Mouse (Mus musculus) heart, postnatal 0 days (tissue): Measurements from ENCODE around the gene Sfmbt1. TPM values are rescaled to one million over a fixed set of nuclear protein-coding genes. Genes with fewer than 3 reads are reported as not detected.

Experiments
- ATAC-seq: fragments of 200-750 bp; cut with Nextera tagmentation; 2 replicates; pipeline ENCODE4 v1.8.0; 2017; ENCODE audit warnings: low read depth, moderate number of reproducible peaks, moderate library complexity; ENCODE audit not compliant: insufficient read depth
- DNase-seq: peaks from one replicate; pipeline ENCODE4 v3.0.0-alpha.2; 2016; ENCODE audit warnings: low spot score
- H3K27ac ChIP-seq: fragments of 300-500 bp; sonication (generic); 2 replicates; pipeline ENCODE4 v1.5.1; 2014; ENCODE audit warnings: low read depth, mild to moderate bottlenecking
- H3K27me3 ChIP-seq: fragments of 300-500 bp; sonication (generic); 2 replicates; pipeline ENCODE4 v1.6.1; 2014; ENCODE audit warnings: low read length, mixed read lengths; ENCODE audit not compliant: control insufficient read depth, insufficient read depth
- H3K36me3 ChIP-seq: fragments of 300-500 bp; sonication (generic); replicated peaks from 2 replicates; pipeline ENCODE4 v1.6.1; 2014; ENCODE audit warnings: low read length, mixed read lengths; ENCODE audit not compliant: control insufficient read depth, insufficient read depth
- H3K4me1 ChIP-seq: fragments of 300-500 bp; sonication (generic); 2 replicates; pipeline ENCODE4 v1.6.1; 2014; ENCODE audit warnings: antibody characterized with exemption; ENCODE audit not compliant: control insufficient read depth, insufficient read depth
- H3K4me2 ChIP-seq: fragments of 300-500 bp; sonication (generic); 2 replicates; pipeline ENCODE4 v1.6.1; 2014; ENCODE audit warnings: low read depth, mild to moderate bottlenecking, low read length, moderate library complexity
- H3K4me3 ChIP-seq: fragments of 300-500 bp; sonication (generic); 2 replicates; pipeline ENCODE4 v1.5.1; 2014; ENCODE audit warnings: low read depth, low read length
- H3K9ac ChIP-seq: fragments of 300-500 bp; sonication (generic); replicated peaks from 2 replicates; pipeline ENCODE4 v1.6.1; 2014; ENCODE audit warnings: low read depth, low read length, mixed read lengths
- H3K9me3 ChIP-seq: fragments of 300-500 bp; sonication (generic); replicated peaks from 2 replicates; pipeline ENCODE4 v1.6.1; 2016; ENCODE audit warnings: low read length; ENCODE audit not compliant: control insufficient read depth
- CTCF ChIP-seq: IDR thresholded peaks from 2 replicates; pipeline ENCODE4 v1.5.1; 2016; ENCODE audit warnings: antibody characterized with exemption, control low read depth, low read depth
- EP300 ChIP-seq: IDR thresholded peaks from 2 replicates; pipeline ENCODE4 v1.6.1; 2016; ENCODE audit warnings: antibody characterized with exemption, low read depth
- WGBS: fragments of 180-500 bp; shearing (Covaris S2); extraction: QIAGEN DNeasy Blood & Tissue Kit; methylation state at CpG from one replicate; pipeline ENCODE4 v1.1.7; 2014; 5-methylcytosine and 5-hydroxymethylcytosine counted together
- polyA plus RNA-seq: library from polyadenylated mRNA; unstranded; fragments of >200 nt; fragmentation: Nextera tagmentation; extraction: Ambion mirVana; gene quantifications from 2 replicates; pipeline ENCODE4 v1.2.1, GENCODE M21; 2015
- total RNA-seq: library from RNA; depleted of rRNA; stranded (reverse); fragments of >200 nt; gene quantifications from 2 replicates; pipeline ENCODE4 v1.2.3, GENCODE M21; 2014; ENCODE audit warnings: low replicate concordance

Sfmbt1 gene
- total and polyA plus RNA-seq, 2 experiments from 2014 or later = 1.8 to 7.6 TPM

DNA sequence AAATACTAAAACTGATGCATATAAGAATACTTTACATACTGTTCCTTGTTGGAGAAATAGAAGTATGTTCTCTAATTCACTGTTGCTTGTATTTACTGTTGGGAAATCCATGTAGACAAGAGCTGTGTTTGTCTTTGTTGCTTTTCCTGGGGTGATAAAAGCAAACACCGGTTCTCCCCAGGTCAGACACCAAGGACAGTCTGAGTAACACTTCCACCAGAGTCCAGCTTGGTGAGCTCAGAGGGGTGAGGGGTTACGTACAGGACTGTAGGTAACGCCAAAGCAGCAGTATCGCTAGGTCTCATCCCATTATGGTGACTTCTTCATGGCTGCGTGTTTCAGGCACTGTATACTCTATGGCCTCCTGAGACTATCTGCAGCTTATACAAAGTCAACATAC is 20.0 kb downstream of the Sfmbt1 start:
- no peak overlapping the region for H3K9ac ChIP-seq
- no peak overlapping the region for H3K4me2 ChIP-seq
- no peaks in the 10 kb centered on the region for H3K9me3 ChIP-seq
- H3K36me3 ChIP-seq = no peaks in the 10 kb centered on the region
- no peak overlapping the region for H3K27ac ChIP-seq
- no peak for ATAC-seq
- H3K4me1 ChIP-seq = no peaks in the 10 kb centered on the region
- no peak overlapping the region for H3K4me3 ChIP-seq
- TF ChIP-seq EP300 (no peak), CTCF (no peak)
- 91% methylated on average over 5 of the region's 5 CpGs for WGBS
- no peak for DNase-seq
- no peaks in the 10 kb centered on the region for H3K27me3 ChIP-seq

DNA sequence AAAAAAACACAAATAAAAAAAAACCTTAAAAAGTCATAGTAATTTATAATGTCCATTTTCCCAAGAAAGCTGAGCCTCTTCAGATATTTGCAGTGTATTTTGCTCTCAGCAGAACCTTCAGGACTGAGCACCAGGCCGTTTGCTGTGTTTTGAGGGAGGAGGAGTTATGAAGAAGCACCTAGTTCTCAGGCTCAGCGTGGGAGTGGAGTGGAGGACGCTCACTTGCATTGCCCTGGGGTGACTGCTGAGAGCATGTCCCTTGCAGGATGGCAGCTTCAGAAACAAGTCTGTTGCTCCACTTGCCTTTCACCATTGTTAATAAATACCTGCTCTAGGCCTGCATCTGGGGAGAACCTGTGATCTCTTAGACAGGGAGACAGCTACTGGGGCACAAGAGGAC is 21.2 kb downstream of the Sfmbt1 start:
- Histone ChIP-seq H3K4me3 (no peak overlapping the region), H3K9me3 (no peaks in the 10 kb centered on the region), H3K27me3 (no peaks in the 10 kb centered on the region), H3K4me2 (no peak overlapping the region), H3K27ac (no peak overlapping the region), H3K4me1 (no peaks in the 10 kb centered on the region), H3K9ac (no peak overlapping the region), H3K36me3 (no peaks in the 10 kb centered on the region)
- TF ChIP-seq CTCF = no peak
- TF ChIP-seq EP300 = no peak
- ATAC-seq (no peak), DNase-seq (no peak)
- WGBS = 69% methylated on average over 3 of the region's 3 CpGs

GRCm38 (mm10) chr14:30736413-30736812 is 21.8 kb downstream of the Sfmbt1 start:
- TF ChIP-seq CTCF (no peak), EP300 (no peak)
- Histone ChIP-seq H3K4me3 (no peak overlapping the region), H3K27ac (no peak overlapping the region), H3K4me2 (no peak overlapping the region), H3K4me1 (no peaks in the 10 kb centered on the region), H3K27me3 (no peaks in the 10 kb centered on the region), H3K9ac (no peak overlapping the region), H3K36me3 (no peaks in the 10 kb centered on the region), H3K9me3 (no peaks in the 10 kb centered on the region)
- WGBS = 85% methylated on average over 1 of the region's 1 CpGs
- DNase-seq (no peak), ATAC-seq (no peak)

GRCm38 (mm10) chr14:30743891-30744290 is 29.2 kb downstream of the Sfmbt1 start:
- no peak overlapping the region for H3K4me2 ChIP-seq
- no peaks in the 10 kb centered on the region for H3K4me1 ChIP-seq
- 74% methylated on average over 3 of the region's 3 CpGs for WGBS
- H3K27me3 ChIP-seq = no peaks in the 10 kb centered on the region
- TF ChIP-seq CTCF = no peak
- TF ChIP-seq EP300 = no peak
- no peaks in the 10 kb centered on the region for H3K36me3 ChIP-seq
- no peak for ATAC-seq
- H3K9me3 ChIP-seq = no peaks in the 10 kb centered on the region
- H3K27ac ChIP-seq = no peak overlapping the region
- no peak for DNase-seq
- no peak overlapping the region for H3K4me3 ChIP-seq
- H3K9ac ChIP-seq = no peak overlapping the region

GRCm38 (mm10) chr14:30746160-30746559 is 31.5 kb downstream of the Sfmbt1 start:
- Histone ChIP-seq H3K4me3 (no peak overlapping the region), H3K4me2 (no peak overlapping the region), H3K4me1 (no peaks in the 10 kb centered on the region), H3K9me3 (no peaks in the 10 kb centered on the region), H3K9ac (no peak overlapping the region), H3K36me3 (no peaks in the 10 kb centered on the region), H3K27ac (no peak overlapping the region), H3K27me3 (no peaks in the 10 kb centered on the region)
- 90% methylated on average over 1 of the region's 1 CpGs for WGBS
- no peak for ATAC-seq
- no peak for TF ChIP-seq CTCF
- TF ChIP-seq EP300 = no peak
- no peak for DNase-seq

- ATAC-seq (no peak), DNase-seq (no peak)
- H3K9ac ChIP-seq = no peak overlapping the region
- no peaks in the 10 kb centered on the region for H3K27me3 ChIP-seq
- H3K9me3 ChIP-seq = no peaks in the 10 kb centered on the region
- no peak overlapping the region for H3K27ac ChIP-seq
- H3K36me3 ChIP-seq = no peaks in the 10 kb centered on the region
- no peak overlapping the region for H3K4me3 ChIP-seq
- WGBS = 83% methylated on average over 3 of the region's 3 CpGs
- TF ChIP-seq CTCF = no peak
- TF ChIP-seq EP300 = no peak
- H3K4me1 ChIP-seq = no peaks in the 10 kb centered on the region
- H3K4me2 ChIP-seq = no peak overlapping the region
Observed at GRCm38 (mm10) chr14:30757239-30757638, 42.6 kb downstream of the Sfmbt1 start.
